Mouse (Mus musculus): ENCODE results near the gene Tmem81.
A peak's percentile ranks its signal among the peaks of the same experiment; 100 is the strongest.

Tmem81 gene

DNA sequence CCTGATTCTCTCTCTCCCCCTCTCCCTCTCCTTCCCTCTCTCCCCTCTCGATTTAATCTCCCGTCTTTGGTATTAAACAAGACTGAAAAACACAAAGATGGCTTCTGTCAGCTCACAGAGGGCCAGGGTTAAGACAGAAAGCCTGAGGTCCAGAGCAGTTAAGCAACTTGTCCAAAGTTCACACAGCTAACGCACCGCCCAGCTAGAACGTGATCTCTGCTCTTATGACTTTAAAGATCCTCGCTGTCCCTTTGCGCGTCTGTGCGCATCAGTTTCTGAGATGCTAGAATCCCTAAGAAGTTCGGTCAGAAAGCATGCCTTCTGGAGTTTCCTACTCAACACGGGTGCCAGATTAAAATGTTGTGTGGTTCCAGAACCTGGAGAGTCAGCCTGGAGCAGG is 13.7 kb downstream of the Tmem81 start:
- no peak for DNase-seq (ENCODE audit: low spot score in 2 of 2)

DNA sequence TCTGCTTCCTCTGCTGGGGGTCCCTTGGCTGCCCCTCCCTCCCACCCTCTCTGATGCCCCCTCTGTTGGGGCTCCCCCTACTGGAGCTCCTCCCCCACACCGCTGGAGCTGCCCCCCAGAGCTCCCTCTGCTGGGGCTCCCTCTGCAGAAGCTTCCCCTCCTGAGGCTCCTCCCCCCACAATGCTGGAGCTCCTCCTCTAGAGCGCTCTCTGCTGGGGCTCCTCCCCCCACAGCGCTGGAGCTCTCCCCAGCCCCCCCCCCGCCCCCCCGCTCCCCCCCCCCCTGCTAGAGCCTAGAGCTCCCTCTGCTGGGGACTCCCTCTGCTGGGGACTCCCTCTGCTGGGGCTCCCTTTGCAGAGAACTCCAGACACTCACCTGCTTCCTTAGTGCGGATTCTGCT is 14.7 kb downstream of the Tmem81 start:
- DNase-seq (ENCODE audit: low spot score in 2 of 2): peak in 1 of 2 experiments; percentile 65

DNA sequence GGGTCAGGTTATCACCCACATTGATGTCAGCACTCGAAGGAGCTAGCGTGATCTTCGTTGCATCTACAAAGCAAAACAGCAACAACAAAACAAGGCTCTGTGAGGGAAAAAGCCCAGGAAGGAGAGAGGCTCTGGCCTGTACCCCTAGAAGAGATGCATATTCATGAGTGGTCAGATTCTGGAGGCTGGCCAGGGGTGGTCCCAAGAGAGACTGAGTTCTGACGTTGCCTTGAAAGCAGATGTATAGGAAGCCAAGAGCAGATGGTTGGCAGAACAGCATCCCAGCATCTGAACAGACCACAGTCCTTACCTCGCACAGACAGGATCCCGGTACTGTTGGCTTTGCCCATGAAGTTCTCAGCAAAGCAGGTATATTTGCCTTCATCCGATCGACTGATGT is 17.0 kb downstream of the Tmem81 start:
- DNase-seq (ENCODE audit: low spot score in 2 of 2): no peak

DNA sequence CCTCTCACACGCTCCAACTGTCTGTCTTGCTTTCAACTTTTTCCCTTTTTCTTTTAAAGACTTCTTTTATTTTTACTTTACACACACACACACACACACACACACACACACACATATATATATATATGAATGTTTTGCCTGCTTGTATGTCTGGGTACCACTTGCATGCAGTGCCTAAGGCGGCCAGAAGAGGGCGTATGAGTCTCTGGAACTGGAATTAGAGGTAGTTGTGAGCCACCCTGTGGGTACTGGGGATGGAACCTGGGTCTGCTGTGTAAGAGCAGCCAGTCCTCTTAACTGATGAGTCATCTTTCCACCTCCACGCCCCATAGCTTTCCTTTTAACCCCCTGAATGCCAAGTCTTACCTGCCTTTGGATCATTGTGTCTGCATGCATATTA is 17.9 kb downstream of the Tmem81 start:
- DNase-seq (ENCODE audit: low spot score in 2 of 2): no peak

DNA sequence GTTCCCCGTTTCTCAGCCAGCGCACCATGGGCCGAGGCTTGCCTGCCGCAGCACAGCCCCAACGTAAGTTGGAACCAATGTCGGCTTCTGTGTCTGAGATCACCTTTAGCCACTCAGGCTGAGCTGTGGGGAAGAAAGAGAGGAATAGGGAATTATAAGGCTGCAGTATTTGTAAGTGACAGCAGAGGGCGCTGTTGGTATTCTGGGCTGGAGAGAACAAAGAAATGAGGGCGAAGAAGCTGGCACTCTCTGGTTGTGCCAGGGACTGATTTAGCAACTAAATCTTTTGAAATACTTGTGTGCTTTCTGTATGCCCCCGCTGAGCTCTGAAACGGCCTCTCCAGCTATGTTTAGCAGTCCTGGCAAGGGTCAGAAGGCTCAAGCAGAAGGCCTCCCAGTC is 19.8 kb downstream of the Tmem81 start:
- DNase-seq (ENCODE audit: low spot score in 2 of 2): no peak

DNA sequence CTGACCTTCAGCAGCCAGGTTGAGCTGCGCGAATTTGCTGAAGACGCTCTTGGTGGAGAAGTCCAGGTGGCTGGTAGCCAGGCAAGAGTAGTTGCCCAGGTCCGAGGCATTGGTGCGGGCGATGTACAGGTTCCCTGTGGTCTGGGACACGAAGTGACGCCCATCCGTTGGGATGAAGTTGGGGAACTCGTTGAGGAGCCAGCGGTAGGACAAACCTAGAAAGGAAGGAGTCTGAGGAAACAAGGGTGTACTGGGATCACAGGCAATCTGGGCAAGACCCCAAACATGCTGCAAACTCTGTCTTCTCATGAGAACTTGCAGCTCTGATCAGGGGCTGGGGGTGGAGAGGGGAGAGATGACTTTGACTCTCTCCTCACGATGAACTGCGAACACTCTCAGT is 22.0 kb downstream of the Tmem81 start:
- no peak for DNase-seq (ENCODE audit: low spot score in 2 of 2)

DNA sequence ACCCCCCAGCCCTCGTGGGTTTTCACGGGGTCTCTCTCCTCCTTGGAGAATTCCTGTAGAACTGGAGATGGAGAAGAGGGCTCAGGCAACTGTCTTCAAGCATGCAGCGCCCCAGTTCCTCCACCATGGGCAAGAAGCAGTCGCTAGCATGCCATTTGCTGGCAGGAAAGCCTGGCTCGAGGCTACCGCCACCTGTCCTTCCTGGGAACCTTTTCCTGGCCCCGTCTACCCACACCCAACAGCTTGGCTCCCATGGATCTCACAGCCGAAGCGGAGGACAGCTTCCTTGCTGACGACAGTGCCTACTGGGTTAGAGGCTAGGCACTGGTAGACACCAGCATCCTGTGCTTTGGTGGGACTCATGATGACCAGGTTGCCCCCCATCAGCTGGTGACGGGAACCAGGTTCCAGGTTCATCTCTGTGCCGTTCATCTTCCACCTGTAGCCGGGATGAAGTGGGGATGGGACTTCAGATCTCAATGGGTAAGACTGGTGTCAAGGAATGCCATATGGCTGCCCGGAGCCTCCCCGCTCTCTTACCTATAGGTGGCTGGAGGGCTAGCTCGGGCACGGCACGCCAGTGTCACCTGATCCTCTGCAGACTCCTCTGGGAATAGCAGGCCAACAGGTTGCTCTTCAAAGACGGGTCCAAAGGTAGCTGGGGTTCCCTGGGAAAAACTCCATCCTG is 22.8 kb downstream of the Tmem81 start:
- no peak for DNase-seq (ENCODE audit: low spot score in 2 of 2)

DNA sequence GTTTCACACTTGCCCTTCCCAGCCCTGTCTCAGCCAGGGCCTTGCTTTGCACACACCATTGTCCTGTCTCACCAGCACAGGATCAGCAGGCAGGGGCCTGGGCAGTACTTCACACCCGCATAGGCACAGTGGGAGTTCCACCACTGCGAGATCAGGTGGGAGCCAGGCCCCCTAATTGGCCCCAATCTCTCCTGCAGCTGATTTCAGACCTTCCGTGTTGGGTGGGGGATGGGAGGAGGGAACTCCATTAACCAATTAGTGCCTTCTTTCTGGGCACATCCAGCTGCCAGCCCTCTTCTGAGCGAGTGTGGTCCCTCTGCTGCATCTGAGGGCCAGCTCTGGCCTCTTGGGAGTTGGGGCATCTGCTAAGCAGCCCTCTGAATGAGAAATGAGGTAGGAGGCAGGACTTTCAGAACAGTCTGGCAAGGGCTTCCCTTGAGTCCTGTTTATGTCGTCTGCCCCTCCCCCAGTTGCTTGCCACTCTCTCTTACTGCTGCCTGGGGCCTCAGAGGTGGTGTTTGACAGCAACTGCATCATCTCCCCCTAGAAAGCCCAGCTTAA is 24.7 kb downstream of the Tmem81 start:
- no peak for DNase-seq (ENCODE audit: low spot score in 2 of 2)

DNA sequence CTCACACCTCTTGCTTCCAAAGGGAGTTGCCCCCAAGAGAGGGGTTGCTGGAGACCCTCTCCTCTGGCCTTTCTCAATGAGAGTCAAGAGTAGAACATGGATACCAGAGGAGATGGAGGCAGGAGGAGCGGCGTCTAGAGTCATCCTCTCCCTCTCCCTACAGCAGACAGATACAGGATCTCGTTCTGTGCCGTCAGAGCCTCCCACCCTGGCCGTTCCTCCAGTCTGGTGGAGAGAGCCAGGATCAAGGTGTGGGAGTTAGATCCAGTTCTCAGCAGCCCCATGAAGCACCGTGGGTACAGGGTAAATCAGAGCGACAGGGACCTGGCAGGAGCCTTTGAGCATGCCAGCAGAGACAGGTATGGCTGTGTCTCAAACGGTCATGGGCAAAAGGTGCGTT is 26.5 kb downstream of the Tmem81 start:
- no peak for DNase-seq (ENCODE audit: low spot score in 2 of 2)

DNA sequence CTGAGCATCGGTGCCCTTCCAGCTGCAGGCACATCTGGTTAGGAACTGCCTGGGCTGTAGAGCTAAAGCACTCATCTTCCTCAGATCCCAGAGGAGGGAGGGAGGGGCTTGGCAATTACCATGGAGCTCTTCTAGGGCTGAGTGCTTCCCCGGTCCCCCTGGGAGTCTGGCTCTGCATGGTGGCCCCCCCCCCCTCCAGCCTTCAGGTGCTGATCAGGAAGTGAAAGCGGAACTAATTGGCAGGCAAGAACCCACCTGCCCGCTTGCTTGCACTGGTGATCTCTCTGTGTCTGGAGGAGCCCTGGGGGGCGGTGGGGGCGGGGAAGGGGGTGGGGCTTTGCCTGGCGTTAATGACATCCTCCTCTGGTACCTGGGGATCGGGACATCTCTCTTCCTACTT is 27.8 kb downstream of the Tmem81 start:
- DNase-seq (ENCODE audit: low spot score in 2 of 2): no peak

DNA sequence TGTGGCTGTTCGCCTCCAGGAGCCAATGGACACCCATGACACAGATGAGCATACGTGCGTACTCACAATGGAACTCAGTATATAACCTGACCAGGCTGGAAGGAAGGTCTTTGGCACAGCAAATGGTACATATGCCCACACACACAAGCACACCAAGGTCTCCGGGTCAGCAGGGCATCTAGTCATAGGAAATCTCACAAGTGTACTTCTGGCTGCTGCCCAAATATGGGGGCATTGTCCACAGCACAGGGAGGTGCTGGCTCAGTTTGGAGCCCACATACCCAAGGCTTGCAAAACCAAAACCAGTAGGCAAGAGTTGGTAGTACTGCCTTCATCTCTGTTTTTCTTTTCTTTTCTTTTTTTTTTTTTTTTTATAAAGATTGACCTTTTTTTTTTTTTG is 29.5 kb downstream of the Tmem81 start:
- DNase-seq (ENCODE audit: low spot score in 2 of 2): no peak

DNA sequence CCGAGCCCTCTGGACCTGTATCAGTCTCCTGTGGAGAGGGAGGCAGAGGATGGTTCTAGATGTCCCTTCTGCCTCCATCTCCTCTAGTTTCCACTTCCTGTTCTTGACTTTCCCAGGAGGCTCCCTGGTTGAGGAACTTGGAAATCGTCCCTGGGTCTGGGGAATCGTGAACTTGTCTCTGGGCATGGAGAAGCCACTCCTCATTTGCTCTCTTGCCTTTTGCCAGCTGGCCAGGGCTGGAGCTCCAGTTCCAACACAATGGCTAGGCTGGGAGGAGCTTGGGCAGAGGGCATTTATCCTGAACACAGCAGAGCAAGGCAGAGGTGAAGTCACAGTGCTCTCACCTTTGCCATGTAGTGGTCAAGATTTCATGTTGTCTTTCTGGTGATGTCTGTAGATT is 30.4 kb downstream of the Tmem81 start:
- no peak for DNase-seq (ENCODE audit: low spot score in 2 of 2)

DNA sequence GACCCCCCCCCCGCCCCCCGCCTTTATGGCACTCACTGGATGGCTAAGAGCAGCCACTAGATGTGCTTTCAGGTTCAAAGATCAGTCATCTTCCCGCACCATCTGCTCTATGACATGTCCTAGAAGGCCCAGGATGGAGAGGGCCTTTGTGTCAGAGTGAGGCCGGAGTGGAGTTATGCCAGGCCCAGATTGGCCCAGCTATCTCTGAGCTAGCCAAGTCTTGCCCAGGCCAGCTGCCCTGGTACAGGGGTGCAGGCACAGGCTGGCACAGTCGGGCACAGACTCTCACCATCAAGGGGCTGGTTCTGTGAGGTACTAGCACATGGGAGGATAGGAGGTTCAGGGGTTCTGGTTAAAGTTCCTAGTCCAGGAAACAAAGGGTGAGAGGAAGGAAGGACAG is 31.7 kb downstream of the Tmem81 start:
- no peak for DNase-seq (ENCODE audit: low spot score in 2 of 2)

DNA sequence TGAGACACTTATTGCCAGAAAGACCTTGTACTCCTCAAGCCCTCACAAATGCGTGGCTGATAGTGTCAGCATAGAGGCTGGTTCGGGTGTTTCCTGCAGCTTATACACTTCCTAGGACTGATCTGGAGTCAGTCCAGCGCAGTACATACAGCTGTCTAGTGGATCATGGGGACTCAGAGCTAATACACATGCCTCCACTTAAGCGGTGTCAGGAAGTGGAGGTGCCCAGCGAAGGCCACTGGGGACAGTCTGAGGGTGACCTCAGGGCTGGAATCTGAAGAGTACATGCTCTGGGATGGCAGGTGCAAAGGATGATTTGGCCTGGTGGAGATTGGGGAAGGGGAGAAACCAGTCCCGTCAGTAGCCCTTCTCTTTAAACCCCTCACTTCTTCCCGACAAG is 34.7 kb downstream of the Tmem81 start:
- DNase-seq (ENCODE audit: low spot score in 2 of 2): no peak

DNA sequence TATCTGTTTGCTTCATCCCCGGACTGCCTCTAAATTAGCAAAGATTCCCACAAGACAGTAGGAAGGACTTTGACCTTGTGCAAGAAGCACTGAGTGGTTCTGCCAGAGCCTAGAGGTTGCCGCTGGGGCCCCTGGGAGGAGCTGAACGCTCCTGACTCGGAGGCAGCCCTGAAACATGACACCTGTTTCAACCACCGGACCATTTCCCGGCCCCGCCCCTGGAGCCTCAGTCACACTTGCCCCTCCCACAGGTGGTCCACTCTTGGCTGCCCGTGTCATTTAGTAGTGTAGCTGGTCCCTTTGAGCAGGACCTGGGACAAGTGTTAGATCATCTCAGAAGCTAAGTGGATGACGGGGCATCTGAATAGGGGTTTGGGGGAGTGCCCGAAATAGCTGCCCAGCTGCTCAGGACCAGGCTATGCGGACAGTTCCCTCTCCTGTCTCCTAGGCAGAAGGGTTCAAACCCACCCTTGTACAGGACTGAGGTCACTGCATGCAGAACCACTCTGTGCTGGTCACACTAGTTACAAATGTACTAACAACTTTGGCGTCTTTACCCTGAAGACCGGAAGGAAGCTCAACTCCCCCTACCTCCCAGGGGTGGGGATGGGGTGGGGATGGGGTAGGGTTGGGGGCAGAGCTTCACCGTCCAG is 35.3 kb downstream of the Tmem81 start:
- DNase-seq (ENCODE audit: low spot score in 2 of 2): no peak

DNA sequence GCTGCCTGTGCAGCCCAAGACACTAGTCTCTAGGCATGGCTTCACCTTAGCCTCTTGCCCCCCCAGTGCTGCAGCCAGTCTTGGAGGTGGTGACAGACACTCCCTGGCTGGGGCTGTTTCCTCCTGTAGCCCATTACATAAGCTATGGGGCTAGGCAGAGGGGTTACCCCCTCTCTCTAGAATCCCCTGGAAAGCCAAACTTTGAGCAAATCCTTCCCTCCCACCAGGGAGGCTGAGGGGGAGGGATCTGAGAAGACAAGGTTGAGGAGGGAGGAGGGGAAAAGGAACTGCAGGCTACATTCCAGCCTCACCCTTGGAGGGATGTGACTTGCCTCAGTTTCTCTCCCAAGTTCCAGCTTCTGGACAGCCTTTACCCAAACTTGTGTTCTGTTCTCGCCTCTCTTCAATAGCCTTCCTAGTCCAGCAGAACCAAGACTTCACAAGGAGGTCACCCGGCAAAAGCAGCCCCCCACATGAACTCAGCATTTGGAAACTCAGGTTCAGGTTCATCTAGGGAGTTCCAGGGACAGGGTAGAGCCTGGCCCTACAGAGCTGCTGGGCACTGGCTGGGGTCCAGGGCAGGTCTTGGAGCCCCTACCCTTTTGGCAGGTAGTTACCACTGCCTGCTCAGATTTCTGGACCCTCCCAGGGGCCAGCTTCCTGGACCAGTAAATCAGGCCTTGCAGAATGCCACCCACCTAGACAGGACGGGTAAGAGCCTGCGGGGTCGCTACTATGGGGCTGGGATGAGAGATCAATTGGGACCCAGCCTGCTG is 36.0 kb downstream of the Tmem81 start:
- no peak for DNase-seq (ENCODE audit: low spot score in 2 of 2)

DNA sequence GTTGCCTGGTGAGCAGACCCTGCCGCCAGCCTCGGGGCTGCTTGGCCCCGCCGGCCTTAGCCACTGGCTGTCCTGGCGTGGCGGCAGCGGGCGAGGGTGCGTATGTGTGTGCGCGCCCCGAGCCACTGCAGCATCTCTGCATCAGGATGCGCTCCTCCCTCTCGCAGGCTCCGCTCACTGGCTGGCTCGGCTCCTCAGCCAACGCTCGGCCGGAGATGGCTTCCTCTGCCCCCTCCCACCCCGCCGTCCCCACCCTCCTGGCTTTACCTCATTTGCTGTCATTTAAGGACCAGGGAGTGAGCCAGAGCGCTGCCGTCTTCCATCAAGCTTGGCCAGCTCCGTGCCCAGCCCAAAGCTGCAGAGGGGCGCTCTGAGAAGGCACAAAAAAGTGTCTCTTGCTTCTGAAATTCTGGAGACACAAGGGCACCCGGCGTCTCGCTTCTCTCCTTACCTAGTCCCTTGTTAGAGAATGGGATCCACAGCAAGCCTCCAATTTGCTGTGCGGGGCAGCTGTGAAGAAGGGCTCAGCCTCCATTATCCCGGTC is 36.8 kb downstream of the Tmem81 start, which contains the start of gene Cntn2:
Gene Cntn2, minus strand, starts transcription at position 495 of the 545 bp plus-strand sequence.
- no peak for DNase-seq (ENCODE audit: low spot score in 2 of 2)

DNA sequence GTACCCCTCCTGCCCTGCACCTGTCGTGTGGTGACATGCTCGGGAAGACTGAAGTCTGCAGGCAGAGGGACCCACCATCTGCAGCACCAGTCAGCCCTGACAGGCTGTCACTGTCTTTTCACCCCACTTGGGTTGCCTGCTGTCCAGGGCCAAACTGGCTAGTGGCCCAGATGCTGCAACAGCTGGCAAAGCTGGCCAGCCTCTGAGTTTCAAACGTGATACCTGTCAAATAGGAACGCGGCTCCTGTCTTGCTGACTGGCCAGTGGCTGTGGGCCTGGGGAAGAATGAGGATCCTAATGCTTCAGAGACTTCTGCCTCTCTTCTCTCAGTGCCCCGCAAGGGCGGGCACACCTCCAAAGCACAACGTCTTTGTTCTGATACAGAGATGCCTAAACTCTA is 37.8 kb downstream of the Tmem81 start:
- no peak for DNase-seq (ENCODE audit: low spot score in 2 of 2)

DNA sequence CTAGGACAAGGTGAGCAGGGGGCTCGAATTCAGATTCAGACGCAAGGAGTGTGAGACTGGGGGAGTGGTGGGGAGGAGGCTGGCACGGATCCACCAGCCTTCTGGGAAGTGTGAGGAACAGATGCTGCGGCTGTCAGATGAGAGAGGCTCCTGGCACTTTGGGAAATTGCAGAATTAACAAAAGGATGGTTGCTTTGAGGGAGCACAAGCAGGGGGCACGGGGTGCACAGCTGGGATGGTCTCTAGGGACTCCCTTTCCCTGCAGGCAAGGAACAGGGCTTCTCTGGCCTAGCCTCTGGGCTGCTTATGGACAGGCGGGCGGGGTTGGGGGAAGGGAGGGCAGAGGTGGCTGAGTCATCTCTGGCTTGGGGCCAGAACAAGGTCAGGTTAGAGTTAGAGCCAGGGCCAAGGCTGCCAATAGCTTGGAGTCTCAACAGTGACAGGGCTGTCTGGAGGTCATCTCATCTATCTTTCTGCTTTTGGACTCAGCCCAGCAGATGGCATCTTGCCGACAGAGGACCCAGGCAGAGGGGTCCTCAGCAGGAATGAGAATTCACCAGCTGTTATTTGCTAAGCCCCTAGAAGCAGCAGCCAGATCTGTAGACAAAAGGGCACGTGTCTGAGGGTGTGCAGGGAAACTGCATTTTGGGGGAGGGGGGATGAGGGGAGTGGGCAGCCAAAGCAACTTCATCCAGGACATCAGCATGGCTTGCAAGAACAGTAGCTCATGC is 52.0 kb downstream of the Tmem81 start:
- peak; percentile 41 to 61 for DNase-seq (ENCODE audit: low spot score in 2 of 2)

Data from urinary bladder, postnatal 4 days (tissue).